Mouse (Mus musculus): Measurements from ENCODE around the gene Cklf. TPM values are rescaled to one million over a fixed set of nuclear protein-coding genes. Genes with fewer than 3 reads are reported as not detected.

Gene Cklf
- polyA plus RNA-seq, 1 experiment: 63.5 TPM

DNA sequence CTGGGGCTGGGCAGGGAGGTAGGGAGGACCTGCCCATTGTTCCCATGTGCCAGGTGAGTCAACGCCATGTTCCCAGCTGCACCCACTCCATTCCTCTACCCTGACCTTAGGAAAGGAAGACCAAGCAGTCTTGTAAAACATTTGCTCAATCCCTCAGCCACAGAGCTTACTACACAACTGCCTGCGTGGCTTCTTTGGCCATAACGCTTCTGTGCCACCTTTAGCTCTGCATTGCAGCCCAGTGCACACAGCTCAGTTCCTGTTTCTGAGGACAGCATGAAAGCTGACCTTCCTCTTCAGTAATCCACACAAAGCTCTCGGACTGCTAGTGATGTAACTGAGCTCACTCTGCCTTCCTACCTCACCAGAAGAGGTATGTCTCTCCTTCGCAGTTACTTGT, 17.7 kb upstream of the Cklf start:
- H3K27ac ChIP-seq (ENCODE audit: insufficient read depth, low read depth, low read length): peak overlapping the region; percentile 69
- no peak overlapping the region for H3K4me3 ChIP-seq (ENCODE audit: insufficient read depth, low read length)
- peaks cover 12% of the 10 kb centered on the region for H3K4me1 ChIP-seq (ENCODE audit: control insufficient read depth, insufficient read depth, low read length)
- TF ChIP-seq POLR2A (IDR thresholded peaks at IDR 0.05; ENCODE audit: borderline replicate concordance, low read depth, low read length) (no peak), CTCF (IDR thresholded peaks at IDR 0.05; ENCODE audit: low read depth, low read length) (no peak)

DNA sequence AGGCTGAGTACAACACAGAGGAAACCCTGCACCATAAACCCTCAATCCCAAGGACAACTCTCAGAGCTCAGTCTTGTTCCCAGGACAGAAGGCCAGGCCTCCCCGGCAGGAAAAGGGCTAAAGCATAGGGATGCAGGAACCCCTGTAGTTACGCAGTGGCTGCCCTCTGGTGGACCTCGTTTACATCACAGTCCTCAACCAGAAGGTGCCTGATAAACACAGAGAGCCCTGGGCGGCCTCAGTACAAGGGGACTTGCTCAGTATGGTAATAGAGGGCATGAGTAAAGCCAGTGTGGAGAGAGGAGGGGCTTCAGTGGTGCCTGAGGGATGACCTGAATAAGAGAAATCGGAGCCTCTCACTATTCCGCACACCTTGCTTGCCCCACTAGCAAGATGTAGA, 16.1 kb upstream of the Cklf start:
- TF ChIP-seq POLR2A (IDR thresholded peaks at IDR 0.05; ENCODE audit: borderline replicate concordance, low read depth, low read length) (no peak), CTCF (IDR thresholded peaks at IDR 0.05; ENCODE audit: low read depth, low read length) (0 out of 2 replicates have a peak, but pooled peaks have one; percentile 4)
- Histone ChIP-seq H3K4me1 (ENCODE audit: control insufficient read depth, insufficient read depth, low read length) (peaks cover 22% of the 10 kb centered on the region), H3K27ac (ENCODE audit: insufficient read depth, low read depth, low read length) (no peak overlapping the region), H3K4me3 (ENCODE audit: insufficient read depth, low read length) (no peak overlapping the region)

DNA sequence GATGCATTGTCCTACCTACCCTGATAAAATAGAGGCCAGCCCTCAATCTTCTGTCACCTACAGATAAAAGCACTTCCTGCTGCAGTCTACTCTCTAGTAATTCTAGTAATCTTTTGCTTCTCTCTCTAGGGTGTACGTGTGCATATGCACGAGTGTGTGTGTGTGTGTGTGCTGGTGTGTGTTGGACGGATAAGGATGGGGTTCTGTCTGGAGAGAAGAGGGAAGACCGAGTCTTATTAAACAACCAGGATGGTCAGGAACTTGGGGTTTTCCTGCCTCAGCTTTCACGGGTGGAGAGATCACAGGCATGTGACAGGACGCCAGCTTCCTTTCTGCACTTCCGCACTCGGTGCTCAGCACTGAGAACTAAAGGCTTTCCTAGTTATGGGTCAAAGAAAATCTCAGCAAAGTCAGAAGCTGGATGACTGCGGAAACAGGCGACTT, 11.2 kb upstream of the Cklf start:
- Histone ChIP-seq H3K27ac (ENCODE audit: insufficient read depth, low read depth, low read length) (peak overlapping the region; percentile 94), H3K4me1 (ENCODE audit: control insufficient read depth, insufficient read depth, low read length) (peaks cover 29% of the 10 kb centered on the region), H3K4me3 (ENCODE audit: insufficient read depth, low read length) (peak overlapping the region; percentile 52)
- TF ChIP-seq CTCF (IDR thresholded peaks at IDR 0.05; ENCODE audit: low read depth, low read length): no peak
- no peak for TF ChIP-seq POLR2A (IDR thresholded peaks at IDR 0.05; ENCODE audit: borderline replicate concordance, low read depth, low read length)

DNA sequence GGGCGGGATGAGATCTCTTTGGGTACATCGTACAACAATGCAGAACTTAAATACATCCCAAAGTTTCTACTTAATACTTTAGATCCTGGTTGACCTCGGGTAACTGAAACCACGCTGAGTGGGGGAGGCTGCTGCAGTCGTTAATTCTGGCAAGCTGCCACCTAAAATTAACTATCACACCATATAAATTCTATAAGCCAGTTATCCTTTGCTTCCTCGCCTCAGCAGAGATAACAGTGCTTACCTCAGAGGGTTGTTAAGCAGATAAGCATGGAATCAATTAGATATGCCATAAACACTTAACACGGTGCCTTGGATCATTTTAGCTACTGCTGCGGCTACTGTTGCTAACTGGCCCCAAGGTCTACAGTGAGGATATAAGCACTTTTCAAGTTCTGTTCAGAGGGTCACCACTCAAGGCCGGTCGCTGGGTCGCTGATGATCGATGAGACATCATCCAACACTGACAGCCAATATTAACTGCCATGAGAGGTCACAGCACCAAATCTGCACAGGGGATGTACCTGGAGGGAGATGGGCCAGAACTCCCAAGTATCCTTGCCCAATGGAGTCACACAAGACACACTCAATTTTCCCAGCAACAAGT, 8.5 kb upstream of the Cklf start:
- no peak overlapping the region for H3K4me3 ChIP-seq (ENCODE audit: insufficient read depth, low read length)
- no peak overlapping the region for H3K27ac ChIP-seq (ENCODE audit: insufficient read depth, low read depth, low read length)
- peaks cover 37% of the 10 kb centered on the region for H3K4me1 ChIP-seq (ENCODE audit: control insufficient read depth, insufficient read depth, low read length)
- TF ChIP-seq POLR2A (IDR thresholded peaks at IDR 0.05; ENCODE audit: borderline replicate concordance, low read depth, low read length) (no peak), CTCF (IDR thresholded peaks at IDR 0.05; ENCODE audit: low read depth, low read length) (no peak)

DNA sequence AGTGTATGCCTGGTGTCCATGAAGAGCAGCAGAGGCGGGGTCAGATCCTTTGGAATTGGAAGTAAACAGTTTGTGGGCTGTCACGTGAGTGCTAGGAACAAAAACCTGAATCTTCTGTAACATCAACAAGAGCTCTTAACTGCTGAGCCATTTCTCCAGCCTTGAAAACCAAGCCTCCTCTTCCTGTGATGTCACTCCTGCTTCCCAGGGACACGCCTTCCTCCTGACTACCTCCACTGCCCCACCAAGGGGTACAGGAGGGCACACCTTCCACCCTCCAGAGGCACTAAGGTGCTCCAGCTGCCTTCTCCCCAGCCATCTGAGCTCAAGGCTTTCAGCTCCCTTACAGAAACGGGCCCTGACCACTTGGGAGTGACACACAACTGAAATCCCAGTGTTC, 4.0 kb upstream of the Cklf start:
- peaks cover 25% of the 10 kb centered on the region for H3K4me1 ChIP-seq (ENCODE audit: control insufficient read depth, insufficient read depth, low read length)

DNA sequence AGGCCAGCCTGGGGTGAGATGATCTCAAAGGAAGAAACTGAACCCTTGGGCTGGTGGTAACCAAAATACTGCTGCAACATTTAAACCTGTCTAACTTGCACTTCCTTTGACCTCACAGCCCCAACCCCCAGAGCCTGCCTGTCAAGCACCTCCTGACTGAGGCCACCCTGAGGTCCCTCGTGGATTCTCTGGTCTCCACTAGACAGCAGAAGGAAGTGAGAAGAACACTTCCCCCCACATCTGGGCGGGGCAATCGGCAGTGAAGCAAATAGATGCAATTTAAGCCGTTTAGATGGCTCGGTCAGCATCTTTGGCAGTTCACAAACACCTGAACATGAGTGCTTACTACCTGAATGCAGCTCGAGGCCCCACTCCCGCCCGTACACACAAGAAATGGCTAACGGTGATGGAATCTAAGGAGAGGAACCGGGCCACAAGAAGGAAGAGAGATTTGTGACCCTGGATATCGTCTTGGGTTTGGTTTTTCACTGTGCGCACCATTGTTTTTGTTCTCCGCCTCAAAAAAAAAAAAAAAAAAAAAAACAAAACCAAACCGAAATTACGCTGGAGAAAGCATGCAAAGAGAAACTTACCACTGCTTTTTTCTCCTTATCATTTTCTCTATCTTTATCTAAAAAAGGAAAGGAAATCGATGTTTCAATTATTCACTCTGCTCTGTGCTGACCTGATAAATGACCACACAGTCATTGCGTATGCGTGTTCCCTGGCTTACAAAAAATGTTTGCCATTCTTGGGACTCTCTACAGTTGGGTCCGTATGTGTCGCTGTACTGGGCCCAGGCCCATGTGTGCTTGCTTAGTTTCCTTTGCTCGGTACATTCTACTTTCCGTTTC, 3.4 kb upstream of the Cklf start:
- H3K4me3 ChIP-seq (ENCODE audit: insufficient read depth, low read length): peak overlapping the region; percentile 93
- TF ChIP-seq POLR2A (IDR thresholded peaks at IDR 0.05; ENCODE audit: borderline replicate concordance, low read depth, low read length) (no peak), CTCF (IDR thresholded peaks at IDR 0.05; ENCODE audit: low read depth, low read length) (no peak)
- peaks cover 31% of the 10 kb centered on the region for H3K4me1 ChIP-seq (ENCODE audit: control insufficient read depth, insufficient read depth, low read length)
- H3K27ac ChIP-seq (ENCODE audit: insufficient read depth, low read depth, low read length): peak overlapping the region; percentile 67

More for the DNA sequence above, 4.0 kb upstream of the Cklf start:
- TF ChIP-seq POLR2A (IDR thresholded peaks at IDR 0.05; ENCODE audit: borderline replicate concordance, low read depth, low read length): no peak
- no peak for TF ChIP-seq CTCF (IDR thresholded peaks at IDR 0.05; ENCODE audit: low read depth, low read length)
- H3K27ac ChIP-seq (ENCODE audit: insufficient read depth, low read depth, low read length): peak overlapping the region; percentile 67
- peak overlapping the region; percentile 0; the same call in 1 of the 2 replicates for H3K4me3 ChIP-seq (ENCODE audit: insufficient read depth, low read length)

DNA sequence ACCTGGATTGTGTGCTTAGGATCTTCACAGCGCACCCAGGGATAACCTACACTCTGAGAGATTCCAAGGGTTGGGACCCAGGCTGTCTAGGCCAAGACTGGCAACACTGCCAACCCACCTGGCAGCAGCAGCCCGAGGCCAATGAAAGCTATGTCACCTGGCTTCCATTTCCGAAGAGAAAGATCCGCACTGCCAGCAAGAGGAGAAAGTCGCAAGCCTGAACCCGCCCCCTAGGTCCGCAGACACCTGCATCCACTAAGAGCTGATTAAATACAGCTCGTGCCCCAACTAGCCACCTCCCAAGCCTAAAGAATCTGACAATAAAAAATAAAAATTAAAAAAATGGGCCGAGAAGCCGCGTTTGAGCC, 2.8 kb upstream of the Cklf start:
- peak overlapping the region; percentile 67 for H3K27ac ChIP-seq (ENCODE audit: insufficient read depth, low read depth, low read length)
- peak overlapping the region; percentile 93 for H3K4me3 ChIP-seq (ENCODE audit: insufficient read depth, low read length)
- peaks cover 31% of the 10 kb centered on the region for H3K4me1 ChIP-seq (ENCODE audit: control insufficient read depth, insufficient read depth, low read length)
- TF ChIP-seq CTCF (IDR thresholded peaks at IDR 0.05; ENCODE audit: low read depth, low read length): no peak
- no peak for TF ChIP-seq POLR2A (IDR thresholded peaks at IDR 0.05; ENCODE audit: borderline replicate concordance, low read depth, low read length)

DNA sequence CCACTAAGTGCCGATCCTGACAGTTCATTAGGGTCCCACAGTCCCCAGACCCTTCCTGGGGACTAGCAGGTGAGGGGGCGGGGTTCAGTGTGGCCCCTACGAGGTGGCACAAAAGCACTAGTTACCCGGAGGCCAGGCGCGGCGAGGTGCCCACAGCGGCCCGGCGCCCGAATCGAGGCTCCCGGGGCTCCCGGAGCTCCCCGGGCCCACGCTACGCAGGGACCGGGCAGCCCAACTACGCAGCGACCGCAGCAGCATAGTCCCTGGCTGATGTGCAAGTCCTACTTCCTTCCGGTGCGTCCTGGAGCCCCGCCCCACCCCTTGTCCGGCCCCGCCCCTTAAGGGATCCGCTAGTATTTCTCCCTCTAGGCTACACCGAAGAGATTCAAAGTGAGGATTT, 2.4 kb upstream of the Cklf start, which contains the start of gene Tk2:
Tk2 (minus strand) TSS at position 283 of the 400 bp plus-strand sequence.
- peaks cover 31% of the 10 kb centered on the region for H3K4me1 ChIP-seq (ENCODE audit: control insufficient read depth, insufficient read depth, low read length)
- TF ChIP-seq CTCF (IDR thresholded peaks at IDR 0.05; ENCODE audit: low read depth, low read length): no peak
- peak; percentile 94 for TF ChIP-seq POLR2A (IDR thresholded peaks at IDR 0.05; ENCODE audit: borderline replicate concordance, low read depth, low read length)
- H3K27ac ChIP-seq (ENCODE audit: insufficient read depth, low read depth, low read length): peak within 1 kb of the TSS; percentile 67
- H3K4me3 ChIP-seq (ENCODE audit: insufficient read depth, low read length): peak within 1 kb of the TSS; percentile 93

DNA sequence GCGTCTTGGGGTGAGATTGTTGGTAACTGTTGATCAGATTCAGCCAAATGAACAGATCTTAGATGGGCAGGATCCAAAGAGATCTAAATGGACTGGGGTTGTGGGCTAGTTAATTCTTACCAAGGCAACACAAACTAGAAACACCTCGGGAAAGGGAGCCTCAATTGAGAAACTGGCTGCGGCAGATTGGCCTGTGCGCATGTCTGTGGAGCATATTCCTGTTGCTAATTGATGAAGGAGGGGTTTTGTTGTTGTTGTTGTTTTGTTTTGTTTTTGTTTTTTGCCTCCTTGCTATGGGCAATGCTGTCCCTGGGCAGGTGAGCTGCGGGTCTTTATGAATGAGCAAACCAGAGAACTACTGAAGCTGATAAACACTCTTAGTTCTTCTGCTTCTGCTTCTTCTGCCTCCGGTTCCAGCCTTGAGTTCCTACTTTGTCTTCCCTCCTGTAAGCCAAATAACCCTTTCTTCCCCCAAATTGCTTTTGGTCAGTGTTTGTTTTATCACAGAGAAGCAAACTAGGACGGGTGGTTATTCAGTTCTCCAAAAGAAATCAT, 1.1 kb upstream of the Cklf start:
- no peak overlapping the region for H3K27ac ChIP-seq (ENCODE audit: insufficient read depth, low read depth, low read length)

More for the DNA sequence above, 1.1 kb upstream of the Cklf start:
- TF ChIP-seq CTCF (IDR thresholded peaks at IDR 0.05; ENCODE audit: low read depth, low read length): no peak
- no peak for TF ChIP-seq POLR2A (IDR thresholded peaks at IDR 0.05; ENCODE audit: borderline replicate concordance, low read depth, low read length)
- H3K4me1 ChIP-seq (ENCODE audit: control insufficient read depth, insufficient read depth, low read length): peaks cover 31% of the 10 kb centered on the region
- no peak overlapping the region for H3K4me3 ChIP-seq (ENCODE audit: insufficient read depth, low read length)

Measured in bone marrow macrophage, adult 2 months (primary cell).